Mouse (Mus musculus) gastrocnemius, postnatal 10 days (tissue): ENCODE results near the gene Galnt10. TPM values are rescaled to one million over a fixed set of nuclear protein-coding genes. Genes with fewer than 3 reads are reported as not detected.
A peak's percentile ranks its signal among the peaks of the same experiment; 100 is the strongest.

Source experiments
- DNase-seq: peaks from one replicate; pipeline ENCODE4 v3.0.0; 2021; ENCODE audit warnings: mixed read lengths
- long read RNA-seq, 2 experiments: library from polyadenylated mRNA; stranded (forward); transcript quantifications; one replicate each; pipeline ENCODE4 v2.0.0; 2021
- total RNA-seq, 2 experiments: library from RNA; stranded (reverse); gene quantifications; 2 replicates each; pipeline ENCODE4 v1.2.3; 2021

Gene Galnt10
- 10 to 100 TPM; 13.0 to 15.7 TPM for total RNA-seq
- long read RNA-seq, experiment 1, full-length matches to known transcripts: 20 of 28 reads
- long read RNA-seq, experiment 1, partial matches to known transcripts: 3 of 28 reads
- long read RNA-seq, experiment 1, other reads (novel, unspliced or antisense): 5 of 28 reads
- long read RNA-seq, experiment 2, full-length matches to known transcripts: 15 of 23 reads
- long read RNA-seq, experiment 2, partial matches to known transcripts: 1 of 23 reads
- long read RNA-seq, experiment 2, other reads (novel, unspliced or antisense): 7 of 23 reads

DNA sequence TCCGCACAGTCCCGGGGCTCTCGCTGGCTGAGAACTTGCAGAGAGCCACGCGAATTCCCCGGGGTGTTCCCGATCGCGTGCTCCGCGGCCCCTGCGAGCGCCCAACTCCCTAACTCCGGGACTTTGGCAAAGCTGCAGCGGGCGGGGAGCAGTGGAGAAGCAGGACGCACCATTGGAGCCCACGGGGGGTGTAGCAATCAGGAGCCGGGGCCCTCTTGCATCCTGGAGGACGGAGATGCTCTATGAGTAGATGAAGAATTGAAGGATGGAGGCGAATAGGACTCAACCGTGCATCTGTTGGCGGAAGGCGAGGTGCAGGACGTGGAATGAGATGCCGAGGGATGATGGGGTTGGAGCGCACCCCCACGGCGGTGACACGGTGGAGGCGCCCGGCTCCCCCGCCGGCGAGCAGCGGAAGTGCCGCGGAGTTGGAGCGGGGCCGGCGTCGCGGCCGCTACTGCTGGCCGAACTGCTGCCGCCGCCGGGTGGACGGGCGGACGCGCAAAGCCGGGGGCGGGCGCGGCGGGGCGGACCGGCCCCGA, at the start of gene Galnt10:
Gene Galnt10, plus strand, starts transcription at position 425 of the 542 bp plus-strand sequence.
- peak; percentile 90 for DNase-seq

- no peak for DNase-seq
Observed at GRCm38 (mm10) chr11:57595899-57596298, 49.3 kb upstream of the Galnt10 start.

- peak; percentile 23 for DNase-seq
Observed at GRCm38 (mm10) chr11:57598161-57598560, 47.1 kb upstream of the Galnt10 start.

DNA sequence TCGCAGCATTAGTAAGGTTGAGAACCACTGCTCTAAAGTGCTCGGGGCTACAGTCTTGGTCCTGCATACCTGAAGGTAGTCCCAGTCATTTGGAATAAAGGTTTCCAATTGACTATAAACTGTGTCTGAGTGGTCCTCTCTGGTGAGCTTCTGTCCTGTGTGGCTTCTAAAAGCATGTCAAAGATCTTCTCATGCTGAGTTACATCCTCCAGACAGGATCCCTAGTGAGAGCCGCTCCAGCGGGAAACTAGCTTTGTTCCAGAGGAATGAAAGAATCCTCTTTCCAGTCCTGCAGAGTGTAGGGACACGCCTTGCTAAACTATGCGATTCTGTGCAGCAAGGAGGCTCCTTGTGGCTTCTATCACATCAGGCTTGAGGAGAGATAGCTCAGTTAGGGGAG, 45.9 kb upstream of the Galnt10 start:
- no peak for DNase-seq

DNA sequence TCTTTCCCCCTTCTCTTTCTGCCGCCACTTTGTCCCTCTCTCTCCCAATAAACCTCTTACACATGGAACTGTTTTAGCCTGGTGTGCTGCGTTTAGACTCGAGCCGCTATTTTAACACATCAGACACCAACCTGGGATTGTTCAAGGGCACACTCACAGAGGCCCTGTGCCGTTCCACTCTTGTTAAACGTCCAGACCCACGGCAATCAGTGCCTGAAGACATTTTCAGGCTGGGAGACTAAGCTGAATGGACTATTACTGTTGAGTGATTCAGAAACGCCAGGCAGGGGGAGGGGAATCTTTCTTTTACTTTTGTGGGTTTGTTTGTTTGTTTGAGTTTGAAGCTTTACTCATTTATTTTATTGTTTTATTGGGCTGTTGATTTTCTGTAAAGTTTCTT, 45.1 kb upstream of the Galnt10 start:
- DNase-seq: no peak

DNA sequence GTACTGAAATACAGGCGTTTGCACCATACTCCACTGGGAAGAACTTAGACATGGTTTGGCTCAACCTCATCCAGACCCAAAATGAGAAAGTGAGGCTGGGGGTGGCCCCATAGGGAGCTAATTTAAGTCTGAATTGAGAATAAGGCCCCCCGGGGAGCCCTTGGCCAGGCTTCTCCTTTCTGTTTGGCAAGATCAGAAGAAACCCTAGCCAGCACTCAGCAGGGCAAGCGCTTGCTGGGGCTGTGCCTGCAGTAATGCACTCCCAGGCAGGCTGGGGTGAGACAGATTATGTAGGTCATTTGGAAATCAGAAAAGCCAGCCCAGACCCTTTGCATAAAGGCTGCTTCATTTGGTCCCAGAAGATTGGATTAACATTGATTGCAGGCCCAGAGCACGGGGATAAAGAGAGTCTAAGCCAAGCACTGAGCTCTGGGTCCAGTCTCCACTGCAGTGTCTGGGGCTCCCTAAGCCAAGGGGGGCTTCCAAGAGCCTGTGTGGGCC, 44.6 kb upstream of the Galnt10 start:
- DNase-seq: peak; percentile 38

GRCm38 (mm10) chr11:57601806-57602455, 43.3 kb upstream of the Galnt10 start:
- no peak for DNase-seq

DNA sequence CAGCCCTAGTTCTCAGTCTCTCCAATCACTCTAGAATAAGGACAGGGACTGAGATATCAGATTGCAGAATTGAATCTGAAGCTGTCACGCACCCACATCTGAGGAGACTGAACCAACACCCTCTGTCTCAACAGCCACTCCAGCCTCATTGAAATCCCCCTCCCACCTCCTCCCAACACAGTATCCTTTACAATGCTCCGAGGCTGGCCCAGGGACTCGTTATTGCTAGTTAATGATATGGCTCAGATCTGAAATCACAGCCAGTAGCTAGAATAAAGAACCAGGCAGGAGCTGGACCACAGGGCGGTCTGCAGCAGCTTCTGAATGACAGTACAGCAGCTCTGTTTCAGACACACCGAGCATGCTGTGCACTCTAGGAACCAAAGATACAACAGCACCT, 40.2 kb upstream of the Galnt10 start:
- no peak for DNase-seq

GRCm38 (mm10) chr11:57605660-57606059, 39.6 kb upstream of the Galnt10 start:
- DNase-seq: no peak

DNA sequence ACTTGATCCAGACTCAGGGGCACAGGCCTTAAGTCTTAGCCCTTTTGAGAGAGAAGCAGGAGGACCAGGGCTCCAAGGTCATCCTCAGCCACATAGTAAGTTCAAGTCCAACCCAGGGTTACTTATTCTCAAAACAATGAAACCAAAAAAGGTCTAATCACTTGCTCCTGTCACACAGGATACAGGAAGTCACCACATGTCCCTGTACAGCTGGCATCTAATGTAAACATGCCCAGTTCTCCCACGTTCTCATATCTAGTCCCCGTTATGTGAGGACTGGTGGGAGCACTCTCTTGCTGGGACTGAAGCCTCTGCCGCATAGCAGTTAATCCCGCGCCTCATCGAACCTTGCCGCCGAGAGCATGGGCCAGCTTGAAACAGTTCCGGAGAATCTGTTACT, 30.7 kb upstream of the Galnt10 start:
- no peak for DNase-seq

DNA sequence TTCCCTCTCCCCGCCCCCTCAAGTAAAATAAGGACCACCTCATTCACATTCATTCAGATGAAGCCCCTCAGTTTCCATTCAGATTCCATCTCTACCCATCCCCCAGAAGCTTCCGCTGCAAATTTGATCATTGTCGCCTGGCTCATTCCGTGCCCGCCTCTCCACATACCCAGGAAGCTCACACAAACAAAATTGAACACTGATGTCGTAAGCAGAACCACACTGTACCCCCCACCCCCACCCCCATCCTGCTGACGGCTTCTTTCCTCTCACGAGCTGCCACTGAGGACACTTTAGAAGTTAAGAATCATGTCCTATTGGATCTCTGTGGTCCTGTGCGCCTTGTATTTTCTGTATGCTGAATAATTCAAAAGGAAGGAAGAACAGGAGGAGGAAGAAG, 30.0 kb upstream of the Galnt10 start:
- no peak for DNase-seq

DNA sequence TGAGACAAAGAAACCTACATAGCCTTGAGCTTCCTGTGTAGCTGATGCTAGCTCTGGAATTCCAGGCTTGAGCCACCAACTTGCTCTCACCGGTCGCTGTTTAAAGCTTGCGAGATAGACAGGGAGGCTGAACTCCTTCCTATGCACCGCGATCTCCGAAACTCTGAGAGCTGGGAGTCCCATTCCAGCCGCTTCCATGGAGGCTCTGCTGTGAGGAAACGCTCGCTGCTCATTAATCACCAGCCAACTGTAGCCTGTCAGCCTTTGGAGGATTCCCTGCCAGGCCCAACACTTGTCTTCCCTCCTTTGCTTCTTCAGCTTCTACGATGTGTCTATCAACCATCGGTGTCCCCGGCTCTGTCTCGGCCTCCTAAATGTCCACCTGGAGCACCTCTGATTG, 29.4 kb upstream of the Galnt10 start:
- DNase-seq: no peak

- DNase-seq: peak; percentile 49
Observed at GRCm38 (mm10) chr11:57617526-57618264, 27.5 kb upstream of the Galnt10 start.

DNA sequence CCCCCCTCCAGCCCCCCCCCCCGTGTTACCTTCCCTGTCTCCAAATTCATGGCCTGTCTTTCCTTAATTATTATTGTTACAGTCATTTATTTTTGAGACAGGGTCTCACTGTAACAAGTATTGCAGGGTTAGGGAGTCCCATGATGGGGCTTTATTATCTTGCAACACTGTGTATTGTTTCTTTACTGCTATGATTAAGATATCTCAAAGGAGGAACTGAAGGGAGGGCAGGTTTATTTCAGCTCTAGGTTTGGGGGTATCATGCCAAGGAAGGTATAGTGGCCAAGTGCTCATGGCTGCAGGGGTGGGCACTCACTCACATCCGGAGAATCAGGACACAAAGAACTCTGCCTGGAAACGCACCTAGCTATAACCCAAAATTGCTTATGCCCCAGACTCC, 23.8 kb upstream of the Galnt10 start:
- DNase-seq: no peak

DNA sequence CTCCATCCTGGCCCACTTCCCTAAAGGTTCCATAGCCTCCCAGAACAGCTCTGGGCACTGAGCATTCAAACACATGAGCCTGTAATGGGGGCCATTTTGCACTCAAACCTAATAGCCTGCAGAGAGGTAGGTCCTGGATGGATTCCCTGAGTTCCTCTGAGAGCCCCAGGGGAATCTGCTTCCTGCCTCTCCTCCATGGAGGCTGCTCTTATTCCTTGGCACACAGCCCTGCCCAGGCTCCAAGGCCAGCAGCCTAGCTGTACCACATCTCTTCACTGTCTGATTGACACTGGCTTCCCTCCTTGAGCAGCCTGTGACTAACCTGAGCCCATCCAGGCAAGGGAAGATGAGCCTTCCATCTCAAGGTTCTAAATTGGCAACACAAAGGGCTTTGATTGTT, 23.4 kb upstream of the Galnt10 start:
- no peak for DNase-seq

- DNase-seq: no peak
Observed at GRCm38 (mm10) chr11:57624490-57624893, 20.8 kb upstream of the Galnt10 start.

GRCm38 (mm10) chr11:57625465-57625864, 19.8 kb upstream of the Galnt10 start:
- no peak for DNase-seq

DNA sequence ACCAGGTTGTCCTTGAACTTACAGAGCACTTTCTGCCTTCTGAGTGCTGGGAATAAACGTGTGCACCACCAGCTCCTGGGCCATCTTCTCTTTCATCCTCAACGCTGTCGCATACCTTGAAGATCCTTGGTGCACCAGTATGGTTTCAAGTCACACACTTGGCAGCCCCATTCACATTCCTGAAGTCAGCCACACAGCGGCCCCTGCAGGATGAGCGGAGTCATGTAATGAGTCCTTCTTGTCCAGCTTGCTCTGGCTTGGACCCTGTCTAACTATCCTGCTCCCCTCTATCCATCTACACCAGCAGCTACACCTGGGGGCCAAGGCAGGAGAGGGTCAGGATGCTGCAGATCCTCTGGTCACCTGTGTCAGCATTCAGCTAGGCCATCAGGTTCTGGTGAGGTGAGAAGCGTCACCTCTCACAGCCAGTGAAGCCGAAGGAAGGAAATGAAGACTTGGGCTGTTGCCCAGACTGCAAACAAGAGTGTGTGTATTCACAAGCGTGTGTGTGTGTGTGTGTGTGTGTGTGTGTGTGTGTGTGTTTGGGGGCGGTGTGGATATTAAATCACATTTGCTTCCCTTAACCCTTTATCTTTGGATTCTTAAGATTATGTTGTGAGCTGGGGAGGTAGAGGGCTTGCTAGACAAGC, 18.0 kb upstream of the Galnt10 start:
- DNase-seq: peak; percentile 70

DNA sequence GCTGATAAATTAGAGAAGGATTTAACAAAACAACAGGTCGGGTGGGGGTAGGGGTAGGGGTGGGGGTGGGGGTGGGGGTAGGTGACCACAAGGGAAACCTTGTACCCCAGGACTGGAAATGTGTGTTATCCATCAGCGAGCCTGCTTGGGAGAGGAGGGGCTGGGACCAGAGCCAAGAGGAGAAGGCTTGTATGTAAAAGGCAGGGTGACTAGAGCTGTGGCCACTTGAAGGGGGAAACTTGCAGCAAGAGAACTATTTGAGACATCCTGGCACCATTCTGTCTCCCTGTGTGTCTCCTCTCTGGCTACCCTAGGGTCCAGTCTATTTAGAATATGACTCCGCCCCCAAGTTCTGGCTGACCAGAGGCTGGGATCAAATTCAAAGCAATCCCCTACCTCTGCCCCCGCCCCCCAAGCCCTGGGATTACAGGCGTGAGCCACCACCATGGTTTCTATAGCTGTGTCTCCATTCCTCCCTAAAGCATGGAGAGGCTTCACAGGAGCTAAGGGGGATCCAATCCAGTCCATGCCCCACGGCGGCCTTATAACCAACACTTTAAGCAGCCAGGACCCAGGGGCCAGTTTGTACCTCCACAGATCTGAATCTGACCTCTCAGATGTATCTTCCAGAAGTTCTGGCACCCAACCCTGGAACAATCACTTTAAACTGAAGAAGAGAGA, 13.3 kb upstream of the Galnt10 start:
- DNase-seq: no peak

DNA sequence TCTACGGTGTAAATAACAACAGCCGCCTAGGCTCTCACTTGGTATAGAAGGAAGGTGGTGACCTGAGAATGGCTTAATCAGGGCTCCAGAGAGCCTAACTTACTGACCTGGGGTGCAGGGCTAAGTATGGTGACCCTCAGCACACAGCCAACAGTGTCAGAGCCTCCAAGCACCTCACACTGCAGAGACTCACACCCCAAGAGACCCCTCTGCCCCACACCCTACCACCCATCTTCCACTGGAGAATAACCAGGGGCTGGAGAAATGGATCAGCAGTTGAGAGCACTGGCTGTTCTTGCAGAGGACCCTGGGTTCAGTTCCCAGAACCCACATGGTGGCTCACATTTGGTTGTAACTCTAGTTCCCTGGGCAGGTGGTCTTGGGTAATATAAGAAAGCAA, 12.2 kb upstream of the Galnt10 start:
- no peak for DNase-seq

DNA sequence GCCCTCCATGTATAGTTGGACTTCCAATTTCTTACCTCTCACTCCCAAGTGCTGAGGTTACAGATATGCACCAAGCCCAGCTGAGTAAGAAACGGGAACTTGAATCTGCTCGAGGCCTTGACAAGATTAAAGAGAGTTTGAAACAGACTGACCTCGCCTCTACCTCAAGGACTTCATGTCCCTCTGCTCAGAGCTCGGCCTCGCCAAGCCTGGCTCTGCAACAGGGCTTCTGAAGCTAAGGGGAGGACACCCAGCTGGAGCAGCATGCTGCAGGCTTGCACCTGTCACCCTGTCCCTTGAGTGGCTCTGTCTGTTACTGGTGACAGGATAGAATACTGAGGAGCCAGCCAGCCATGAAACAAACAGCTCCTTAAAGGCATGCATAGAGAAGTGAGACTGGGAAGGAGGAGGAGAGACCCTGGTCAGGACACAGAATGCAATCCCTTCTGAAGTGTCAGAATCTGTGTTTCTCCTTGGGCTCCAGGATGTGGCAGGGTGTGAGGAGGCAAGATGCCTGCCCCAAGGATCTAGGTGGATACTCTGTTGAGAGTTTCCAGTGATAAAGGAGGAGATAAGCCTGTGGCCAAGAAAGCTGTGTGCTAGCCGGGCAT, 11.2 kb upstream of the Galnt10 start:
- no peak for DNase-seq
